Mouse (Mus musculus) brown adipose tissue, adult 24 weeks (tissue): ENCODE results near the gene Rasgrp3. TPM values are rescaled to one million over a fixed set of nuclear protein-coding genes. Genes with fewer than 3 reads are reported as not detected.

Experiments
- H3K27ac ChIP-seq: fragments of 200-500 bp; replicated peaks from 2 replicates; pipeline ENCODE4 v1.5.1; 2012; ENCODE audit warnings: low read depth, mild to moderate bottlenecking, low read length
- H3K4me1 ChIP-seq: fragments of 200-500 bp; 2 replicates; pipeline ENCODE4 v1.6.1; 2012; ENCODE audit warnings: low read length, mixed read lengths; ENCODE audit not compliant: control insufficient read depth, insufficient read depth, insufficient read length
- H3K4me3 ChIP-seq: fragments of 200-500 bp; 2 replicates; pipeline ENCODE4 v1.5.1; 2012; ENCODE audit warnings: low read depth, mild to moderate bottlenecking, low read length, moderate library complexity; ENCODE audit not compliant: insufficient read depth
- polyA plus RNA-seq: library from polyadenylated mRNA; stranded (reverse); fragments of >200 nt; gene quantifications from 2 replicates; pipeline ENCODE4 v1.2.4, GENCODE M21; 2012; ENCODE audit not compliant: missing spikeins, insufficient read depth, insufficient read length

Gene Rasgrp3
- polyA plus RNA-seq, 1 experiment = 5.4 TPM

GRCm38 (mm10) chr17:75505053-75505452 is 69.4 kb downstream of the Rasgrp3 start:
- Histone ChIP-seq H3K4me1 (no peaks in the 10 kb centered on the region), H3K4me3 (no peak overlapping the region), H3K27ac (no peak overlapping the region)

- Histone ChIP-seq H3K4me3 (no peak overlapping the region), H3K4me1 (no peaks in the 10 kb centered on the region), H3K27ac (no peak overlapping the region)
Observed at GRCm38 (mm10) chr17:75506097-75506675, 70.5 kb downstream of the Rasgrp3 start.

DNA sequence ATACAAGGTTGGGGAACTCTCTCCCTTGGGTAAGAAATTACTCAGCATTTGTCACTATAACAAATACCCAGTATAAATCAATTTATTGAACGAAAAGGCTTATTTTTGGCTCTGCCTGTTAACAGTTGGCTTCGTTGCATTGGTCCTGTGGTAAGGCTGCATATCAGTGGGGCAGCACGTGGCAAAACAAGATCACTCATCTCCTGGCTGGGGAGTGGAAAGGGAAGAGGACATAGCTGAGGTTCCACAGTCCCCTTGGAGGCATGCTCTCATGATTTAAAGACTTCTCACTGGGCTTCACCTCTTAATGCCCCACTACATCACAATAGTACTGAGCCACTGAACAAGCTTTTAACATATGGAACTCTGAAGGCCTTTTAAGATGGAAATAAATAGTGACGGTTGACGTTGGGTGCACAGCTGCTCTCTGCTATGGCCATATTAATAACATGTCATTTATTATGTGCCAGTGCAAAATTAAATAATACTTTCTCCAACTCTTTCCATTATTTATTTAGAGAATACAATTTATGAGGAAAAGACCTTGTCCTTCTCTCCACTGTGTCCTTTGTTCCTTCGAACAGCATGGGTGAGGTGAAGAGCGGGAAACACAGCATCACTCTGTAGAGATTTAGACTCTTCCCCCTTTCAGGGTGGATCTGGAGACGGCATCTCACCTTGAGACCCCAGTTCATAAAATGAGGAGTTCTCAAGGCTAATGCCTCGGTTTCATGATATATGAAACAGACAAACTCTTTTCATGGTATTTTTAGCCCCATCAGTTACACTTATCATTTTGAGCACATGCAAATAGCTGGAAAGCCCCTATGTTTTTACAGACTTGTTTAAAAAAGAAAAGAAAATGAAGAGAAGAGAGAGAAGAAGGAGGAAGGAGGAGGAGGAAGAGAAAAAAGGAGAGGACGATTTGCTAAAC is 71.3 kb downstream of the Rasgrp3 start:
- H3K4me1 ChIP-seq = no peaks in the 10 kb centered on the region
- no peak overlapping the region for H3K4me3 ChIP-seq
- H3K27ac ChIP-seq = no peak overlapping the region

- Histone ChIP-seq H3K27ac (no peak overlapping the region), H3K4me1 (no peaks in the 10 kb centered on the region), H3K4me3 (no peak overlapping the region)
Observed at GRCm38 (mm10) chr17:75509257-75509656, 73.6 kb downstream of the Rasgrp3 start.

DNA sequence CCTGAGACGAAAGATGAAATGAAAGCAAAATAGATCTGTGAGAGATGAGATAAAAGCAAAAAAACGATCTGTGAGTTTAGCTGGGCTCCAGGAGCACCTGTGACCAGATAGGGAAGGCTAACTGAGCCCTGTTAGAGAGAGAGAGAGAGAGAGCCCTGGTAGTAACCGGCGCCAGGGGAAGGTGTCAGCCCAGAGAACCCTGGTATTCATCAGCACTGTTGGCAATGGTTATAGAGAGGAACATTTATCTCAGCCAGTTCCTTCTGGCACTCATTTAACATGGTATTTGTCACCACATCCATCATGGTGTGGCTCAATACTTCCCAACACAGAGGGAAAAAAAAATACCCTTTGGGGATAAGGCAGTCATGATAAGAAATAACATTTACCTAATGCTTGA is 80.9 kb downstream of the Rasgrp3 start:
- no peaks in the 10 kb centered on the region for H3K4me1 ChIP-seq
- no peak overlapping the region for H3K4me3 ChIP-seq
- H3K27ac ChIP-seq = no peak overlapping the region

DNA sequence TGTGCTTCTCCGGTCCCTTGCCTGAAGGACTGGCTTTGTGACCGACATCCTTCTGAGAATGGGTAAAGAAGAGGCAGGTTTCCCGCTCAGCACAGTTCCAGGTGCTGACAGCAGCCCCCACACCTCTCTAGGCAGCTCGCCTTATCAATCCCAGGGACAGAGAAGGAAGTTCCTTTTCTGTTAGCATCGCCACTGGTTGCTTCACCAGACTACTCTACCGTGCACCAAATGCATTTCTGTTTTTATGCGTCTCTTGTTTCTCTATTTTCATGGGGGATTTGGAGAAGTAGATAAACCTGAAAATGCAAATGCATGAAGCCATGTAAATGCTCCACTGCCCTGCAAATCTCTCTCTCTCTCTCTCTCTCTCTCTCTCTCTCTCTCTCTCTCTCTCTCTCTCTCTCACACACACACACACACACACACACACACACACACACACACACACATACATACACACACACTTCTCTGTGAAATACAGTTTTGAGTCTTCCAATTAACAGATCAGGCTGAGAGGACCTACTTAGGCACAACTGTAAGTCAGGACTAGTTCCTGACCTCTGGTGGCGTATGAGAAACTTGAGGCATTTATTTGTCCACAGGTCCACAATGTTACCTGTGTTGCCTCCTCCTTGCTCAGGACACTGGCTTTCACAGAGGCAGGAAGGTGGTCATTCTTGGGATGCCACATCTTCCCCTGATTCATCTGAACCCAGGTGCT is 82.6 kb downstream of the Rasgrp3 start:
- Histone ChIP-seq H3K27ac (no peak overlapping the region), H3K4me1 (peaks cover 9% of the 10 kb centered on the region), H3K4me3 (no peak overlapping the region)

DNA sequence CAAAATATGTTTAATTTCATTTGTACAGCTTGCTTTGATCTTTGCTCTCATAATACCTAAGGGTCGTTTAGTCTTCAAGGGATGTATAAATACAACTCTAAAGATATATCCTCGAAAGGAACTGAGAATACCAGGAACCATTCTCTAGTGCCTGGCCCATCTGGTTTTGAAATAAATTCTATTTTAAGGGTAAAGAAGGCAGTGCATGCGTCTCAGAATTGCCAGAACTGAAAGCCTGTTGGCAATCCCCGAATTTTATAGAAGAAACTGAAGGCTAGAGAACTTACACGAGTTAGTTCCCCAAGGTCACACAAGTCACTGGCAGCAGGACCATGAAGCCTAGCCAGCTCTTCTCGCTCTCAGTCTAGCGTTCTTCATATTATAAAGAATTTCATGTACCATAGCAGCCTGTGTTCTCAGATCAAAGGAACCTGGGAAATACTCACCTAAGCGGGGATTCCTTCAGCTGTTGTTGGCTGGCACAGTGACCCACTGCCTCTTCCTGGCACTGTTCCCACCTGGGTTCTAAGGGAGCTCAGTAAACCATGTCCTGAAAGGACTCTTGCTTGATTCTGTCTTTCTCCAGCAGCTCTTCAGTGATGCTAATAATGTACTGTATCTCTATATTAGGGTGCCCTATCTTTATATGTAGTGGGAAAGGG is 83.7 kb downstream of the Rasgrp3 start:
- Histone ChIP-seq H3K27ac (no peak overlapping the region), H3K4me1 (peaks cover 15% of the 10 kb centered on the region), H3K4me3 (no peak overlapping the region)

DNA sequence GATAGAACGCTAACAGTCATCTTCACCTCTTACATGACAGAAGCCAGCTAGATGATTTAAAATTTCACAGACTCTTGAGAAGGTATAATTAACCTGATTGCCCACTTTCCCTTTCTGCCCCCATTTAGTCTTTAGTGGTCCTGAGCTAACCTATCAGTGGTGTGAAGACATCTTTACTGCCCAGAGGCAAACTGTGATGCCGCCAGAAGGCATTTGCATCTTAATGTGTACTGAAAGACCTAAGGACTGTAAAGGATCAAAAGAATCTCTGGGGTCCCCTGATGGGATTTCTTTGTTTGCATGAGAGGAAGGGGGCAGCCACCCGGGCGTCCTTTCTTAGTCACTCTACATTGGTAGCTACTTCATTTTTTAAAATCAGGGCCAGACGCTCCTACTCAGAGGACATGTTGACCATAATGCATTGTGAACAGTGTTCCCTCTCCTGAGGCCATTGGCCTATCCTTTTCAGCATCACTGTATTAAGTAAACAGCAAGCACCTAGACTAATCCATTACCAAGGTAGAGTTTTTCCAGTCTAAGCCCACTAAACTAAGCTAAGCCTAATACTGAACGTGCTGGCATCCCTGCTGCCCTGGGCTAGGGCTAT is 85.6 kb downstream of the Rasgrp3 start:
- Histone ChIP-seq H3K27ac (no peak overlapping the region), H3K4me3 (no peak overlapping the region), H3K4me1 (peaks cover 17% of the 10 kb centered on the region)

DNA sequence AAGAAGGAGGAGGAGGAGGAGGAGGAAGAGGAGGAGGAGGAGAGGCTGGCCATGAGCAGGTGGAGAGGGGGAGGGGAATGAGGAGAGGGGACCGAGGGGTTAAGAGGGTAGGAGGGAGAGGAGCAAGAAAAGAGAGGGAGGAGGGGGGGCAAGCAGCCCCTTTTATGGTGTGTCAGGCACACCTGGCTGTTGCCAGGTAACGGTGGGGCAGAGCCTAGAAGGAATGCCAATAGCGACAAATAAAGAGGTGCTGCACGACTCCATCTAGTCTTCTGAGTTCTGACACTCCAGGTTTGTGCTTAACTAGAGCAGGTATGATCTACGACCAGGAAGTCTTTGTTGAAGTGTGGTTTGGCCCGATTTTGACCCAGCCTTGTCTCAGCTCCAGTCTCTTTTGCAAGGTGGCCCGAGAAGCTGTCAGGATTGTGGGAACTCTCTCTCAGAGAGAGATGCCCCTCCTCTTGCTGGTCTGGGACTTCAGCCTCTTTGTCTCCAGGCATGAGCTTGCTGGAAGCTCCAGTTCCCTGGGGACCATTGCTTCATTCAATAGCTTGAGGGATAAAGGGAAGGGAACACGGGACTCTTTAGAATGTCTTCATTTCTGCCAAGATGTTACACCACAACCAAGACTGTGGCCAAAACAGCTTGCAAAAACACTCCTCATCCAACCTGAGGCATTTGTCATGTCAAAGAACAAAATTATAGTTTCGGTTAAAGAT is 86.8 kb downstream of the Rasgrp3 start:
- peaks cover 19% of the 10 kb centered on the region for H3K4me1 ChIP-seq
- H3K27ac ChIP-seq = 0 out of 2 replicates have a peak overlapping the region, but pooled peaks have one; percentile 6
- no peak overlapping the region for H3K4me3 ChIP-seq

- Histone ChIP-seq H3K27ac (peak overlapping the region; percentile 10), H3K4me3 (no peak overlapping the region), H3K4me1 (peaks cover 19% of the 10 kb centered on the region)
Observed at GRCm38 (mm10) chr17:75523812-75524211, 88.1 kb downstream of the Rasgrp3 start.

GRCm38 (mm10) chr17:75526411-75526810 is 90.7 kb downstream of the Rasgrp3 start:
- no peak overlapping the region for H3K27ac ChIP-seq
- H3K4me1 ChIP-seq = peaks cover 19% of the 10 kb centered on the region
- no peak overlapping the region for H3K4me3 ChIP-seq

DNA sequence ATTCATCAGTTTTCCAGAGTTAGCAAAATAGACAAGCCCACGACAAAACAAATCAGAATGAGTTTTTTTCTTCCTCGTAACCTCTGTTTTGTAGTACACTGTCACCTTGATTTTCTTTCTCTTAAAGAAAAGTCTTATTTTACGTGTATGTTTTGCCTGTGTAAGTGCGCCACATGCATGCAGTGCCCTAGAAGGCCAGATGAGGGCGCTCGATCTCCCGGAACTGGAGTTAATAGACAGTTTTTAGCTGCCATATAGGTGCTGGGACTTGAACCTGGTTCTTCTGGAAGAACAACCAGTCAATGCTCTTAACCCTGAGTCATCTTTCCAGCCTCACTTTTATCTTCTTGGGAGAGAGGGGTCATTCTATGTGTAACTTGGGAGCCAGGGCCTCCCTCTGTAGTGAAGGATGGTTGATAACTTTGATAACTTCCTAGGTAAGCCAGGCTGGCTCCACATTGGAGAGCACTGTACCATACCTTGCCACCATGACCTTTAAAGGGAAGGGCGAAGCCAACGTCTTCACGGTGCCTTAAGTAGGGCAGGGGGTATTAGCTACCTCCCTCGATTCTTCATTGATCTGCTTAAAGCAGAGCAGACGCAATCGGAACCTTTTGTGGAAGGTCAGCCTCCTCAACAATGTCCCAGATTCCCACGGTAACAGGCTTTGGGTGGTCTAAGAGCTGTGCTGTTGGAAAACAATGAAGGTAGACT is 93.7 kb downstream of the Rasgrp3 start:
- Histone ChIP-seq H3K4me3 (no peak overlapping the region), H3K27ac (no peak overlapping the region)

GRCm38 (mm10) chr17:75532469-75532986 is 96.8 kb downstream of the Rasgrp3 start:
- no peak overlapping the region for H3K27ac ChIP-seq
- no peak overlapping the region for H3K4me3 ChIP-seq
- H3K4me1 ChIP-seq = no peaks in the 10 kb centered on the region

More for the DNA sequence above, 93.7 kb downstream of the Rasgrp3 start:
- H3K4me1 ChIP-seq = peaks cover 4% of the 10 kb centered on the region; the same call in 1 of the 2 replicates
